Mouse (Mus musculus): ENCODE results near the gene Crmp1.

GRCm38 (mm10) chr5:37198011-37198688, 43.6 kb upstream of the Crmp1 start:
- no peak for TF ChIP-seq CTCF (IDR thresholded peaks at IDR 0.05; ENCODE audit: low read depth, low read length)
- TF ChIP-seq POLR2A (IDR thresholded peaks at IDR 0.05; ENCODE audit: borderline replicate concordance, low read depth, low read length), result no peak

Data from bone marrow macrophage, adult 2 months (primary cell).